Mouse (Mus musculus): ENCODE measurements at regions not wholly inside any gene's neighbourhood (a gene's known extent, or its start where the extent isn't known, plus 50 kb on each side); places are given as distances from the start of the nearest gene placed in this dataset.

DNA sequence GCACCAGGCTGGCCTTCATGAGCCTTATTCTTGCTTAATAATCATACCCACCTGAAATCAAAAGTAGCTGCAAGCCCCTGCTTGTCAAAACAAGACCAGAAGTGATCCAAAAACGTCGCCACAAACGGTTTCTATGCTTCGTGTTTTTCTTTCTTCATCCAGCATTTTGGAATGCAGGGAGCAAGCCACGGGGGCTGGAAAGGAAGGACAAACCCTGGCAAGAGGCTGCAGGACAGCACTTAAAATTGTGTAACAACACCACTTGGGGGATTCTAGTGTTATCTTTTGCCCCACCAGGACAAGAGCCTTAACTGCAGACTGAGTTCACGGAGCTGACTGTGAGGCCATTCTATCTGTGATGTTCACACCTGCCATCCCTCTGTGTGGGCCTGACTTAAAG lies 120.5 kb upstream of the Dyrk2 start:
- H3K27ac ChIP-seq (ENCODE audit: low read length) = no peak overlapping the region
- H3K9me3 ChIP-seq (ENCODE audit: control insufficient read depth, low read length) = no peaks in the 10 kb centered on the region
- no peaks in the 10 kb centered on the region for H3K4me1 ChIP-seq (replicated peaks; ENCODE audit: control insufficient read depth, insufficient read depth, low read length)
- no peaks in the 10 kb centered on the region for H3K27me3 ChIP-seq (replicated peaks; ENCODE audit: control insufficient read depth, insufficient read depth, low read length)
- no peak for ATAC-seq
- no peak overlapping the region for H3K4me3 ChIP-seq (replicated peaks; ENCODE audit: low read length)
- WGBS = 80% methylated on average over 6 of the region's 6 CpGs
- no peaks in the 10 kb centered on the region for H3K36me3 ChIP-seq (ENCODE audit: control insufficient read depth, insufficient read depth)
- H3K9ac ChIP-seq (replicated peaks; ENCODE audit: low read depth, low read length) = no peak overlapping the region
- no peak overlapping the region for H3K4me2 ChIP-seq (ENCODE audit: low read length)

DNA sequence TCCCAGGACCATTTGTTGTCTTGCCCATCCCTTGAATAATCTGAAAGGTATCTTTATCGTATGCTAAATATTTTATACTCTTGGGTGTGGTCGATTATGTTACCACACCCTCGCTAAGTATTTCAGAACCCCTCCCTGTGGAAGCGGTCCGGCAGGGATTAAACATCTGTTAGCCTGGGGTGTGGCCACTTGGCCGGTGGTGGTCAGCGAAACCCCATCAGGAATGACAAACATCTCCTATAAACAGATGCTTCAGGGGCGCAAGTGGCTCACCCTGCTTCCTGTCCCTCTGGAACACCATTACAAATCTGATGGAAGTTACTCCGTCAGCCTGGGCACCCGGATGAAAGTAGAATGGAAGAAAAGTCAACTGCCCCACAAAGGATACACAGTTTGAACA lies 119.8 kb upstream of the Dyrk2 start:
- Histone ChIP-seq H3K27me3 (replicated peaks; ENCODE audit: control insufficient read depth, insufficient read depth, low read length) (no peaks in the 10 kb centered on the region), H3K4me3 (replicated peaks; ENCODE audit: low read length) (no peak overlapping the region), H3K27ac (ENCODE audit: low read length) (no peak overlapping the region), H3K4me1 (replicated peaks; ENCODE audit: control insufficient read depth, insufficient read depth, low read length) (no peaks in the 10 kb centered on the region), H3K36me3 (ENCODE audit: control insufficient read depth, insufficient read depth) (no peaks in the 10 kb centered on the region), H3K9me3 (ENCODE audit: control insufficient read depth, low read length) (no peaks in the 10 kb centered on the region), H3K9ac (replicated peaks; ENCODE audit: low read depth, low read length) (no peak overlapping the region), H3K4me2 (ENCODE audit: low read length) (no peak overlapping the region)
- ATAC-seq = no peak
- WGBS = 94% methylated on average over 10 of the region's 10 CpGs

DNA sequence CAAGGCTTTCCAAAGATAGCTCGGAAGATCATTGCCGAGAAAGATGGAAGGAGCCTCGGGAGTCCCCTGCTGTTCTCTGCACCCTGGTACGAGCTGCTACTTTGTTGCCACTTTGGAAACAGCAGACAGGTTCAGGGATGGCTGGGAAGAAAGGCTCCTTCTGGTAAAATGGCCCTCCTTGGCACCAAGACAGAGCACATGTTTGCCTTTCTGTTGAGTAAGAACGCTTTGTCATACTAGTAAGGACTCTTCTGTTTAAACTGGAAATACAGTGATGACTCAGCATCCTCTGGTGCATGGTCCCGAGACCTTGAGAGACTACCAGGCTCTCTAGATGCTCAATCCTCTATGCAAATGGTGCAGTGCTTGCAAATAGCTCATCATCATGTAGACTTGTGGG lies 118.2 kb upstream of the Dyrk2 start:
- Histone ChIP-seq H3K4me1 (replicated peaks; ENCODE audit: control insufficient read depth, insufficient read depth, low read length) (no peaks in the 10 kb centered on the region), H3K9ac (replicated peaks; ENCODE audit: low read depth, low read length) (no peak overlapping the region), H3K27ac (ENCODE audit: low read length) (no peak overlapping the region), H3K27me3 (replicated peaks; ENCODE audit: control insufficient read depth, insufficient read depth, low read length) (no peaks in the 10 kb centered on the region), H3K4me3 (replicated peaks; ENCODE audit: low read length) (no peak overlapping the region), H3K4me2 (ENCODE audit: low read length) (no peak overlapping the region), H3K9me3 (ENCODE audit: control insufficient read depth, low read length) (no peaks in the 10 kb centered on the region), H3K36me3 (ENCODE audit: control insufficient read depth, insufficient read depth) (no peaks in the 10 kb centered on the region)
- WGBS = 86% methylated on average over 6 of the region's 6 CpGs
- no peak for ATAC-seq

GRCm38 (mm10) chr10:118984580-118984979 lies 114.6 kb upstream of the Dyrk2 start:
- WGBS = 72% methylated on average over 5 of the region's 5 CpGs
- Histone ChIP-seq H3K4me1 (replicated peaks; ENCODE audit: control insufficient read depth, insufficient read depth, low read length) (no peaks in the 10 kb centered on the region), H3K4me3 (replicated peaks; ENCODE audit: low read length) (no peak overlapping the region), H3K9ac (replicated peaks; ENCODE audit: low read depth, low read length) (no peak overlapping the region), H3K4me2 (ENCODE audit: low read length) (no peak overlapping the region), H3K9me3 (ENCODE audit: control insufficient read depth, low read length) (no peaks in the 10 kb centered on the region), H3K27me3 (replicated peaks; ENCODE audit: control insufficient read depth, insufficient read depth, low read length) (no peaks in the 10 kb centered on the region), H3K36me3 (ENCODE audit: control insufficient read depth, insufficient read depth) (no peaks in the 10 kb centered on the region), H3K27ac (ENCODE audit: low read length) (no peak overlapping the region)
- no peak for ATAC-seq

DNA sequence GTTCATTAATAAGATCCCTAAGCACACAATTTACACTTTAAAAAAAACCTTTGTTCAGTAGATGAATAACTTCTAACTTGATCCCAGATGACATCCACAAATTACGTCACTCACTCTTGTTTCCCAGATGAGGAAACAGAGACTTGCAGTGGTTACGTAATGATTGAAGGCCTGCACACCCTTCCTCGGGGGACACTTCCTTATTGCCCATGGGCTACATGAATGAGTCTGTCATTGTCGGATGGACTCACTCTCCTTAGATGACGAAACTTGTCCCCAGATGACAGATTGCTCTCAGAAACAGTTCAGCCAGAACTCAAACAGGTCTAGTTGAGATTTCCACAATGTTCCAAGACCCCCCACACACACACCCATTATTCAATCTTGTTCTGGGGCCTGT lies 111.4 kb upstream of the Dyrk2 start:
- H3K36me3 ChIP-seq (ENCODE audit: control insufficient read depth, insufficient read depth) = no peaks in the 10 kb centered on the region
- H3K4me1 ChIP-seq (replicated peaks; ENCODE audit: control insufficient read depth, insufficient read depth, low read length) = 0 out of 2 replicates have a peak, but pooled peaks cover under 1% of the 10 kb centered on the region
- WGBS = 74% methylated on average over 5 of the region's 5 CpGs
- H3K9me3 ChIP-seq (ENCODE audit: control insufficient read depth, low read length) = no peaks in the 10 kb centered on the region
- no peaks in the 10 kb centered on the region for H3K27me3 ChIP-seq (replicated peaks; ENCODE audit: control insufficient read depth, insufficient read depth, low read length)
- ATAC-seq = no peak
- H3K4me2 ChIP-seq (ENCODE audit: low read length) = no peak overlapping the region
- H3K4me3 ChIP-seq (replicated peaks; ENCODE audit: low read length) = no peak overlapping the region
- H3K27ac ChIP-seq (ENCODE audit: low read length) = no peak overlapping the region
- no peak overlapping the region for H3K9ac ChIP-seq (replicated peaks; ENCODE audit: low read depth, low read length)

DNA sequence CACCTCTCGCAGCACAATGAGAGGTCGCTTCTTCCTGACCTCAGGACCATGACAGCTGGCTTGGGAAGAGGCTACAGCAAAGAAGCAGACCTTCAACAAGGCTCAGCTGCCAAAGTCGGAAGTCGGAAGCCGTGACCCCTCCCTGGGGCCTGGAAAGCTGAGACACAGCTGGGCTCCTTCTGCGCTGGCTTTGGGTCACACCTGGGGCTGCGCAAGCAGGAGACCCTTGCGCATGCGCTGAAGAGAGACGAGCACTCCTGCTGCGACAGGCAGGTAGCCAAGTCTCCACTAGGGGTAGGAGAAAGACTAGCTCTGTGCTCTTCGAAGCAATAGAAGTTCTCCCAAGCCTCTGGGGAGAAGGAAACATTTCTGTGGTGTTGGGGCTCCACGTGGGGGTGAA lies 109.3 kb upstream of the Dyrk2 start:
- H3K27me3 ChIP-seq (replicated peaks; ENCODE audit: control insufficient read depth, insufficient read depth, low read length) = no peaks in the 10 kb centered on the region
- H3K27ac ChIP-seq (ENCODE audit: low read length) = no peak overlapping the region
- no peak overlapping the region for H3K4me2 ChIP-seq (ENCODE audit: low read length)
- no peaks in the 10 kb centered on the region for H3K9me3 ChIP-seq (ENCODE audit: control insufficient read depth, low read length)
- 52% methylated on average over 13 of the region's 13 CpGs for WGBS
- no peak overlapping the region for H3K9ac ChIP-seq (replicated peaks; ENCODE audit: low read depth, low read length)
- ATAC-seq = no peak
- no peak overlapping the region for H3K4me3 ChIP-seq (replicated peaks; ENCODE audit: low read length)
- H3K4me1 ChIP-seq (replicated peaks; ENCODE audit: control insufficient read depth, insufficient read depth, low read length) = 0 out of 2 replicates have a peak, but pooled peaks cover 4% of the 10 kb centered on the region
- no peaks in the 10 kb centered on the region for H3K36me3 ChIP-seq (ENCODE audit: control insufficient read depth, insufficient read depth)

GRCm38 (mm10) chr10:118978181-118978743 lies 108.3 kb upstream of the Dyrk2 start:
- Histone ChIP-seq H3K4me3 (replicated peaks; ENCODE audit: low read length) (no peak overlapping the region), H3K27me3 (replicated peaks; ENCODE audit: control insufficient read depth, insufficient read depth, low read length) (no peaks in the 10 kb centered on the region), H3K36me3 (ENCODE audit: control insufficient read depth, insufficient read depth) (no peaks in the 10 kb centered on the region), H3K4me1 (replicated peaks; ENCODE audit: control insufficient read depth, insufficient read depth, low read length) (0 out of 2 replicates have a peak, but pooled peaks cover 4% of the 10 kb centered on the region), H3K27ac (ENCODE audit: low read length) (no peak overlapping the region), H3K4me2 (ENCODE audit: low read length) (no peak overlapping the region), H3K9me3 (ENCODE audit: control insufficient read depth, low read length) (no peaks in the 10 kb centered on the region), H3K9ac (replicated peaks; ENCODE audit: low read depth, low read length) (no peak overlapping the region)
- WGBS = 85% methylated on average over 10 of the region's 10 CpGs
- no peak for ATAC-seq

GRCm38 (mm10) chr10:118976447-118976846 lies 106.4 kb upstream of the Dyrk2 start:
- WGBS = 87% methylated on average over 10 of the region's 10 CpGs
- no peak overlapping the region for H3K4me3 ChIP-seq (replicated peaks; ENCODE audit: low read length)
- no peak overlapping the region for H3K9ac ChIP-seq (replicated peaks; ENCODE audit: low read depth, low read length)
- no peak for ATAC-seq
- no peaks in the 10 kb centered on the region for H3K9me3 ChIP-seq (ENCODE audit: control insufficient read depth, low read length)
- H3K27ac ChIP-seq (ENCODE audit: low read length) = no peak overlapping the region
- no peak overlapping the region for H3K4me2 ChIP-seq (ENCODE audit: low read length)
- H3K4me1 ChIP-seq (replicated peaks; ENCODE audit: control insufficient read depth, insufficient read depth, low read length) = 0 out of 2 replicates have a peak, but pooled peaks cover 4% of the 10 kb centered on the region
- H3K27me3 ChIP-seq (replicated peaks; ENCODE audit: control insufficient read depth, insufficient read depth, low read length) = no peaks in the 10 kb centered on the region
- no peaks in the 10 kb centered on the region for H3K36me3 ChIP-seq (ENCODE audit: control insufficient read depth, insufficient read depth)

- no peak overlapping the region for H3K4me2 ChIP-seq (ENCODE audit: low read length)
- H3K9me3 ChIP-seq (ENCODE audit: control insufficient read depth, low read length) = no peaks in the 10 kb centered on the region
- H3K9ac ChIP-seq (replicated peaks; ENCODE audit: low read depth, low read length) = no peak overlapping the region
- peaks cover 7% of the 10 kb centered on the region; the same call in 1 of the 2 replicates for H3K4me1 ChIP-seq (replicated peaks; ENCODE audit: control insufficient read depth, insufficient read depth, low read length)
- 67% methylated on average over 2 of the region's 2 CpGs for WGBS
- ATAC-seq = no peak
- H3K4me3 ChIP-seq (replicated peaks; ENCODE audit: low read length) = no peak overlapping the region
- H3K27ac ChIP-seq (ENCODE audit: low read length) = no peak overlapping the region
- no peaks in the 10 kb centered on the region for H3K27me3 ChIP-seq (replicated peaks; ENCODE audit: control insufficient read depth, insufficient read depth, low read length)
- H3K36me3 ChIP-seq (ENCODE audit: control insufficient read depth, insufficient read depth) = no peaks in the 10 kb centered on the region
Observed at GRCm38 (mm10) chr10:118975772-118976171, 105.8 kb upstream of the Dyrk2 start.

DNA sequence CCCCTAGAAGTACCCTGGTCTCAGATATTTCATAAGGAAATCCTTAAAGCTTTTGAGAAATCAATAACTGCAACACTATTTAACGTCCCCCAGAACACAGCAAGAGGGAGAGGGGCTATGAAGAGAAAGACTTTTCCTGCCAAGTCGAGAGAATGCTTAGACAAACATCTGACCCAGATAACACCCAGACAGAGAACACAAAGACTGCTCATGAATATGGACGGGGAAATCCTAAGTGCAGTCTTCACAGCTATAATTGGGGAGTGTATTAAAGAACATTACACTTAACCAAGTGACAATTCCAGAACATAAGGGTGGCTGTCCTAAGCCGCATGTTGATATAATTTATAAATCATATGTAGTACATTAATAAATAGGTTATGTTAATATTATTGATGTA lies 103.3 kb upstream of the Dyrk2 start:
- ATAC-seq = peak; percentile 61
- 15% methylated on average over 4 of the region's 4 CpGs for WGBS
- Histone ChIP-seq H3K9me3 (ENCODE audit: control insufficient read depth, low read length) (no peaks in the 10 kb centered on the region), H3K27me3 (replicated peaks; ENCODE audit: control insufficient read depth, insufficient read depth, low read length) (no peaks in the 10 kb centered on the region), H3K36me3 (ENCODE audit: control insufficient read depth, insufficient read depth) (no peaks in the 10 kb centered on the region), H3K27ac (ENCODE audit: low read length) (no peak overlapping the region), H3K4me3 (replicated peaks; ENCODE audit: low read length) (no peak overlapping the region), H3K4me2 (ENCODE audit: low read length) (no peak overlapping the region), H3K9ac (replicated peaks; ENCODE audit: low read depth, low read length) (no peak overlapping the region), H3K4me1 (replicated peaks; ENCODE audit: control insufficient read depth, insufficient read depth, low read length) (peaks cover 12% of the 10 kb centered on the region; the same call in 1 of the 2 replicates)
